11 mouse cellular contexts compared by ENCODE assay signal in the genomic region with DNA sequence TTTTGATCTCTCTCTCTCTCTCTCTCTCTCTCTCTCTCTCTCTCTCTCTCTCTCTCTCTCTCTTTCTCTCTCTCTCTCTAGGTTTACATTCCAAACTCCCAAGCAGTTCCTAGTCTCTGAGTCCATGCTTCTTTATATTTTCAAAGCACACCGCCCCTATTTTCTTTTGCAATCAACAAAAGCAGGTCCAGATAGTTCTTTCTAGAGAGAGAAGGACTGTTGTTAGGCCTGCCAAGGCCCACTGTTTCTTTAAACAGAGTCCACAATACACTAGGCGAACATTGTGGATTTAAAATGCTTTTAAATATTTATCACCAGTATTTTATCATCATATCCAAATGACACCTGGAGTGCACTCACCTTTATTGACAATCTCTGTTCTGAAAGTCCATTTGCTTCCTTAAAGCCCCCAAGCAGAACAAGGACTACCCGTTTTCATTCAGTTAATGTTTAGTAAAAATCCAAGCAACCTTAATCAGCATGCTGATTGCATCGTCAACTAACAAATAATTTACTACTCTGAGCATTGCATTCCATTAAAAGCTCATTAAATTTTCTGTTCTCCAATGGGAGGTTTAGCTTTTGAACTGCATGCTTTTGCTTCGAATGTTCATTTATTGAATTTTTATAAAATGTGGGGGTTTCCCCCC.
DNase-seq lines count a peak whose midpoint lies in the region; ATAC-seq and TF ChIP-seq lines count a peak whose summit lies in the region.
"Had no signal": no experiment of that assay in that cellular context is flagged by ENCODE, and none has a peak within 500 bp of the region (broad histone marks: within the 10 kb centered on the region; RNA-seq: fewer than 3 reads in every experiment).

No protein-coding gene starts in this region.

- DNase-seq in layer of hippocampus, adult 2 months (ENCODE audit: low spot score in 2 of 2), result no peak
- DNase-seq in layer of hippocampus, postnatal 10 days (ENCODE audit: low spot score in 2 of 2), result no peak
- DNase-seq in midbrain, embryonic 10.5 days (ENCODE audit: low spot score), result no peak
- no peak for DNase-seq in urinary bladder, adult 18-20 months (ENCODE audit: low spot score in 2 of 2)
- no peak for DNase-seq in frontal cortex, postnatal 36 days (ENCODE audit: low spot score in 2 of 2)
- DNase-seq in left cerebral cortex, postnatal 10 days (ENCODE audit: extremely low spot score in 1 of 2, low spot score in 2 of 2), result no peak
- DNase-seq: adrenal gland, adult 2 months; liver, postnatal 0 days had no signal

- H3K9ac ChIP-seq in forebrain, embryonic 16.5 days (replicated peaks; ENCODE audit: low read depth, low read length), result peak overlapping the region; percentile 69
- H3K9ac ChIP-seq: embryonic facial prominence, embryonic 13.5 days; liver, postnatal 0 days had no signal

- WGBS in forebrain, embryonic 16.5 days, result 6% methylated on average over 5 of the region's 5 CpGs
- WGBS in midbrain, embryonic 10.5 days, result 72% methylated on average over 5 of the region's 5 CpGs
- 16% methylated on average over 5 of the region's 5 CpGs for WGBS in olfactory bulb, adult 2 months

- no peak for TF ChIP-seq POLR2A in olfactory bulb, adult 2 months (IDR thresholded peaks at IDR 0.05; ENCODE audit: insufficient read depth, low read depth, low read length)

- no peaks in the 10 kb centered on the region for H3K9me3 ChIP-seq in forebrain, embryonic 16.5 days (ENCODE audit: control insufficient read depth, low read length)
- no peaks in the 10 kb centered on the region for H3K9me3 ChIP-seq in midbrain, embryonic 10.5 days (replicated peaks)
- H3K9me3 ChIP-seq: embryonic facial prominence, embryonic 13.5 days had no signal

- no peaks in the 10 kb centered on the region for H3K36me3 ChIP-seq in forebrain, embryonic 16.5 days (ENCODE audit: control insufficient read depth, insufficient read depth)
- H3K36me3 ChIP-seq in midbrain, embryonic 10.5 days, result no peaks in the 10 kb centered on the region
- H3K36me3 ChIP-seq: embryonic facial prominence, embryonic 13.5 days had no signal

- H3K4me1 ChIP-seq in forebrain, embryonic 16.5 days (replicated peaks; ENCODE audit: control insufficient read depth, insufficient read depth, low read length), result peaks cover 45% of the 10 kb centered on the region
- H3K4me1 ChIP-seq in midbrain, embryonic 10.5 days, result peaks cover 87% of the 10 kb centered on the region
- peaks cover 15% of the 10 kb centered on the region for H3K4me1 ChIP-seq in olfactory bulb, adult 2 months (ENCODE audit: control insufficient read depth, insufficient read depth, low read length)

- no peak for TF ChIP-seq CTCF in layer of hippocampus, adult 2 months (conservative IDR thresholded peaks at IDR 0.05)
- no peak for TF ChIP-seq CTCF in olfactory bulb, adult 2 months (IDR thresholded peaks at IDR 0.05; ENCODE audit: insufficient read depth, low read depth, low read length)

- no peak for ATAC-seq in forebrain, embryonic 16.5 days
- ATAC-seq: liver, postnatal 0 days had no signal

- H3K4me3 ChIP-seq in layer of hippocampus, adult 2 months, result peak overlapping the region; percentile 44
- H3K4me3 ChIP-seq in forebrain, embryonic 16.5 days (replicated peaks; ENCODE audit: low read length), result peak overlapping the region; percentile 33
- H3K4me3 ChIP-seq in midbrain, embryonic 10.5 days, result no peak overlapping the region
- H3K4me3 ChIP-seq in olfactory bulb, adult 2 months (ENCODE audit: insufficient read depth, low read depth, low read length), result no peak overlapping the region
- H3K4me3 ChIP-seq: embryonic facial prominence, embryonic 13.5 days had no signal

- peak overlapping the region; percentile 45 for H3K4me2 ChIP-seq in forebrain, embryonic 16.5 days (ENCODE audit: low read length)
- H3K4me2 ChIP-seq: embryonic facial prominence, embryonic 13.5 days had no signal

- H3K27ac ChIP-seq in layer of hippocampus, adult 2 months, result peak overlapping the region; percentile 99
- H3K27ac ChIP-seq in forebrain, embryonic 16.5 days (ENCODE audit: low read length), result peak overlapping the region; percentile 93
- peak overlapping the region; percentile 79 for H3K27ac ChIP-seq in midbrain, embryonic 10.5 days (replicated peaks)
- H3K27ac ChIP-seq in olfactory bulb, adult 2 months (ENCODE audit: insufficient read depth, low read depth, low read length), result peak overlapping the region; percentile 93
- H3K27ac ChIP-seq: embryonic facial prominence, embryonic 13.5 days had no signal

- intact Hi-C loops in left cerebral cortex, postnatal 10 days (cut with DNase I), result loop anchor here (1.0 to 2.0 kb wide), 2 partner anchors 78 to 281 kb away; no protein-coding TSS in a partner anchor

- H3K27me3 ChIP-seq in forebrain, embryonic 16.5 days (replicated peaks; ENCODE audit: control insufficient read depth, insufficient read depth, low read length), result no peaks in the 10 kb centered on the region
- no peaks in the 10 kb centered on the region for H3K27me3 ChIP-seq in midbrain, embryonic 10.5 days (ENCODE audit: low read depth, poor library complexity, severe bottlenecking)
- H3K27me3 ChIP-seq: embryonic facial prominence, embryonic 13.5 days had no signal

Comparison
In these comparisons a context has a peak if more than half of its experiments do, and no peak if none do; other contexts are left out.
1. H3K4me3 ChIP-seq: peak in layer of hippocampus, adult 2 months (single experiment) and forebrain, embryonic 16.5 days (single experiment); none in midbrain, embryonic 10.5 days (single experiment) and olfactory bulb, adult 2 months (single experiment).
2. Peak in every context shown above with its lines, with median percentiles within 50 percentile points of each other: H3K27ac ChIP-seq.